Mouse (Mus musculus) spleen, postnatal 4 days (tissue): ENCODE results near the gene Zfp386.

Experiments
- DNase-seq, 2 experiments: peaks; one replicate each; pipeline ENCODE4 v3.0.0; 2022; ENCODE audit warnings: low spot score in 2 of 2

Zfp386 gene

GRCm38 (mm10) chr12:116089836-116090235 is 42.3 kb downstream of the Zfp386 start:
- DNase-seq = no peak

- DNase-seq = no peak
Measured at GRCm38 (mm10) chr12:116094765-116095555, 47.4 kb downstream of the Zfp386 start.

GRCm38 (mm10) chr12:116096361-116096904 is 48.9 kb downstream of the Zfp386 start:
- DNase-seq = no peak

GRCm38 (mm10) chr12:116097166-116097565 is 49.6 kb downstream of the Zfp386 start:
- no peak for DNase-seq

- DNase-seq = no peak
Measured at GRCm38 (mm10) chr12:116101945-116102344, 54.4 kb downstream of the Zfp386 start.

- no peak for DNase-seq
Measured at GRCm38 (mm10) chr12:116109451-116110353, 62.2 kb downstream of the Zfp386 start.

- no peak for DNase-seq
Measured at GRCm38 (mm10) chr12:116111007-116111694, 63.6 kb downstream of the Zfp386 start.
